Mouse (Mus musculus) lung, embryonic 15.5 days (tissue): ENCODE results near the gene Apoc1. TPM values are rescaled to one million over a fixed set of nuclear protein-coding genes. Genes with fewer than 3 reads are reported as not detected.

Experiments
- ATAC-seq: fragments of 200-750 bp; cut with Nextera tagmentation; 2 replicates; pipeline ENCODE4 v1.8.0; 2017; ENCODE audit warnings: moderate number of reproducible peaks, borderline replicate concordance; ENCODE audit not compliant: low FRiP score, low TSS enrichment; ENCODE audit errors: extremely low read depth
- H3K27ac ChIP-seq: fragments of 300-500 bp; sonication (generic); 2 replicates; pipeline ENCODE4 v1.5.1; 2015; ENCODE audit warnings: moderate library complexity, mild to moderate bottlenecking, inconsistent platforms
- H3K27me3 ChIP-seq: fragments of 300-500 bp; sonication (generic); 2 replicates; pipeline ENCODE4 v1.6.1; 2015; ENCODE audit warnings: inconsistent platforms
- H3K36me3 ChIP-seq: fragments of 300-500 bp; sonication (generic); 2 replicates; pipeline ENCODE4 v1.6.1; 2015; ENCODE audit warnings: inconsistent platforms
- H3K4me1 ChIP-seq: fragments of 300-500 bp; sonication (generic); 2 replicates; pipeline ENCODE4 v1.6.1; 2015; ENCODE audit warnings: inconsistent platforms
- H3K4me2 ChIP-seq: fragments of 300-500 bp; sonication (generic); 2 replicates; pipeline ENCODE4 v1.6.1; 2015; ENCODE audit warnings: inconsistent platforms, mild to moderate bottlenecking, moderate library complexity
- H3K4me3 ChIP-seq: fragments of 300-500 bp; sonication (generic); 2 replicates; pipeline ENCODE4 v1.5.1; 2015; ENCODE audit warnings: mild to moderate bottlenecking, inconsistent platforms
- H3K9ac ChIP-seq: fragments of 300-500 bp; sonication (generic); 2 replicates; pipeline ENCODE4 v1.6.1; 2015; ENCODE audit warnings: inconsistent platforms
- H3K9me3 ChIP-seq: fragments of 300-500 bp; sonication (generic); 2 replicates; pipeline ENCODE4 v1.6.1; 2016; ENCODE audit warnings: inconsistent platforms
- WGBS: fragments of 180-500 bp; shearing (Covaris S2); methylation state at CpG from one replicate; pipeline ENCODE4 v1.1.7; 2015; 5-methylcytosine and 5-hydroxymethylcytosine counted together
- polyA plus RNA-seq: library from polyadenylated mRNA; unstranded; fragments of >200 nt; fragmentation: Nextera tagmentation; extraction: Ambion mirVana; gene quantifications from 2 replicates; pipeline ENCODE4 v1.2.1, GENCODE M21; 2015

Gene Apoc1
- polyA plus RNA-seq = 19.5 and 22.0 TPM in 2 replicates

- Histone ChIP-seq H3K9ac (no peak within 1 kb of the TSS), H3K36me3 (0 out of 2 replicates have a peak, but pooled peaks cover 3% of the 10 kb centered on the region), H3K9me3 (no peaks in the 10 kb centered on the region), H3K4me1 (peaks cover 39% of the 10 kb centered on the region), H3K27ac (peak within 1 kb of the TSS; percentile 74), H3K4me2 (peak within 1 kb of the TSS; percentile 17; the same call in 1 of the 2 replicates), H3K27me3 (no peaks in the 10 kb centered on the region), H3K4me3 (no peak within 1 kb of the TSS)
- 50% methylated on average over 28 of the region's 28 CpGs for WGBS
- no peak for ATAC-seq
Observed at GRCm38 (mm10) chr7:19691873-19692865, at the start of gene Apoc1. Gene Apoc1, minus strand, starts transcription at chr7:19692660.

GRCm38 (mm10) chr7:19741329-19742031, 49.0 kb upstream of the Apoc1 start:
- Histone ChIP-seq H3K9ac (no peak overlapping the region), H3K27ac (peak overlapping the region; percentile 45), H3K4me1 (peaks cover 46% of the 10 kb centered on the region), H3K4me2 (peak overlapping the region; percentile 9; the same call in 1 of the 2 replicates), H3K4me3 (no peak overlapping the region), H3K27me3 (no peaks in the 10 kb centered on the region), H3K36me3 (peaks cover 48% of the 10 kb centered on the region), H3K9me3 (no peaks in the 10 kb centered on the region)
- 18% methylated on average over 8 of the region's 8 CpGs for WGBS
- ATAC-seq = peak; percentile 23; the same call in 1 of the 2 replicates

DNA sequence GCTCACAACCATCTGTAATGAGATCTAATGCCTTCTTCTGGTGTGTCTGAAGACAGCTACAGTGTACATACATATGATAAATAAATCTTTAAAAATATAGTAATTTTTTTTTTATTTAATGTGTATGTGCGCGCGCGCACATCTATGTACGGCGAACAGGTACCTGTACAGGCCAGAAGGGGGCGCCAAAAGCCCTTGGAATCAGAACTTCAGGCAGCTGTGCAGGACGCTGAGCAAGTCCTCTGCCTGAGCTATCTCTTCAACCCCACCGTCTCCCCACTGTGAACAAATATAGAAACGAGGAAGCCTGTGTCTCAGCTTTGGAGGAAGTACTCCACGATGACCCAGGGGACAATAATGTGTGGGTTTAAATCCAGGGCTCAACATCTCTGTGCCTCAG, 47.8 kb upstream of the Apoc1 start:
- ATAC-seq = no peak
- H3K36me3 ChIP-seq = peaks cover 55% of the 10 kb centered on the region
- 84% methylated on average over 11 of the region's 11 CpGs for WGBS

GRCm38 (mm10) chr7:19738771-19739170, 46.3 kb upstream of the Apoc1 start:
- WGBS = 83% methylated on average over 3 of the region's 3 CpGs
- Histone ChIP-seq H3K9me3 (no peaks in the 10 kb centered on the region), H3K27me3 (no peaks in the 10 kb centered on the region), H3K4me2 (no peak overlapping the region), H3K27ac (no peak overlapping the region), H3K36me3 (peaks cover 62% of the 10 kb centered on the region), H3K4me1 (peaks cover 23% of the 10 kb centered on the region), H3K9ac (no peak overlapping the region), H3K4me3 (no peak overlapping the region)
- ATAC-seq = no peak

More for the DNA sequence above, 47.8 kb upstream of the Apoc1 start:
- H3K4me1 ChIP-seq = peaks cover 36% of the 10 kb centered on the region
- H3K9ac ChIP-seq = no peak overlapping the region
- H3K9me3 ChIP-seq = no peaks in the 10 kb centered on the region
- H3K4me3 ChIP-seq = no peak overlapping the region
- H3K27ac ChIP-seq = no peak overlapping the region
- H3K4me2 ChIP-seq = no peak overlapping the region
- no peaks in the 10 kb centered on the region for H3K27me3 ChIP-seq

- H3K4me3 ChIP-seq = no peak overlapping the region
- peaks cover 69% of the 10 kb centered on the region for H3K36me3 ChIP-seq
- H3K27ac ChIP-seq = no peak overlapping the region
- H3K4me2 ChIP-seq = no peak overlapping the region
- H3K9ac ChIP-seq = no peak overlapping the region
- 87% methylated on average over 16 of the region's 16 CpGs for WGBS
- H3K9me3 ChIP-seq = no peaks in the 10 kb centered on the region
- no peaks in the 10 kb centered on the region for H3K27me3 ChIP-seq
- no peak for ATAC-seq
- H3K4me1 ChIP-seq = peaks cover 12% of the 10 kb centered on the region
Observed at GRCm38 (mm10) chr7:19736389-19737057, 44.1 kb upstream of the Apoc1 start.

DNA sequence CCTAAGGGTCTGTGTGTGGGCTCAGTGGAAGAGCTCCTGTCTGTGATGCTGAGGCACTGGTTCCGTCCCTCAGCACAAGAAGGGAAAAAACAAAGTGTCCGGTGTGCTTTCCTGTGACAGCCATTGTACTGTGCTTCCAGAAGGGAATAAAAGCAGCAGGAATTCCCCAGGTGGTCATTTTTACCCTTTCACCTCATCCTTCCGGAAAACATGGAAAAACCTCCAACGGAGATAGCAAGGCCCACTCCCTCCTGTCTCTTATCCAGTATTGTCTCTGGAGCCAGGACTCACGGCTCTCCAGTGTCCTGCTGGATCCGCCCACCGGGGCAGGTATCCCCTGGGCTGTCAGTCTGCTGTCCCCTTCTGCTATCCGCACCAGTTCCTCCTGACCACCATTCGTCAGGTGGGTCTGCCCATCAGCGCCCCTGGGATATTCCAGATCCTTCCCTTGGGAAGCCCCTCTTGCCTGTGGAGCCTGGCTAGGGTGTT, 41.8 kb upstream of the Apoc1 start:
- Histone ChIP-seq H3K4me1 (no peaks in the 10 kb centered on the region), H3K4me2 (no peak overlapping the region), H3K4me3 (no peak overlapping the region), H3K27ac (no peak overlapping the region), H3K9me3 (no peaks in the 10 kb centered on the region), H3K27me3 (no peaks in the 10 kb centered on the region), H3K9ac (no peak overlapping the region), H3K36me3 (peaks cover 83% of the 10 kb centered on the region)
- WGBS = 87% methylated on average over 10 of the region's 10 CpGs
- no peak for ATAC-seq

- H3K9me3 ChIP-seq = no peaks in the 10 kb centered on the region
- H3K36me3 ChIP-seq = peaks cover 94% of the 10 kb centered on the region
- no peak overlapping the region for H3K4me3 ChIP-seq
- H3K9ac ChIP-seq = no peak overlapping the region
- H3K27me3 ChIP-seq = no peaks in the 10 kb centered on the region
- ATAC-seq = no peak
- H3K4me1 ChIP-seq = no peaks in the 10 kb centered on the region
- no peak overlapping the region for H3K27ac ChIP-seq
- no peak overlapping the region for H3K4me2 ChIP-seq
- 91% methylated on average over 4 of the region's 4 CpGs for WGBS
Observed at GRCm38 (mm10) chr7:19726541-19726940, 34.1 kb upstream of the Apoc1 start.

DNA sequence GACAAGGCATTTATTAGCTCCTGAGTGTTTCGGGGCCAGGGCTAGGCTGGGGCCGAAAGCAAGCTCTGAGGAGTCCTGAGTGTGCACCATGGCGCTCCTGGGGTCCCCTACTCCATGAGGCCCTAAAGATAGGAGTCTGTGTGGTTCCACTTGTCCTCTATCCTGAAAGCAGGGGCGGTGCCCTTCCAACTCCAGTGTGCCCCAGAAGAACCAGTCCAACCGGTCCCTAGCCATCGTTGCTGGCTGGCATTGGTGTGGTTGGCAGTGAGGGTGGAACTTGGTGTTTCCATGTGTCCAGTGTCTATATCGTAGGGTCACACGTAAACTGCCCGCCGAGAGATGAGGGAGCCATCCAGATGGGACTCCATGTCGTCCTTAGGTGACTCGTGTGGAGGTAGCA, 31.7 kb upstream of the Apoc1 start:
- no peak overlapping the region for H3K27ac ChIP-seq
- WGBS = 84% methylated on average over 12 of the region's 12 CpGs

DNA sequence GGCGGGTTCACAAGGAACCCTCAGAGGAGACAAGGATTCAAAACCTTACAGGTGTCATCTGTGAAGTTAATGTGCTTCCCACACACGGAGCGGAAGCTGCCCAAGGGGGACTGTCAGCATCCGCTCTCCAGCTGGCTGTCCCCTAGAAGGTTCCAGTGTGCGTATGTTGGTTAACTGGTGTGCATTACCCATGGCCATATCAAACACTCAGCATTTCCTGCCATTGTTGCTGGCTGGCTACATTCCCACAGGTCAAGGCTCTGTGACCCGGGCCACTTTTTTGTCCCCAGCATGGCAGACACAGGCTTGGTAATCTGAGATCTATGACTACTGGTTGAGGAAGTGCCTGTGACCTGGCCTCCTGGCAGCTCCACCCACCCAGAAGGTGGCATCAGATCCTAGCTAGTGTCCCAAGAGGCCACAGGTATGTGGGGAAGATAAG, 30.3 kb upstream of the Apoc1 start:
- Histone ChIP-seq H3K27me3 (no peaks in the 10 kb centered on the region), H3K4me3 (no peak overlapping the region), H3K4me2 (no peak overlapping the region), H3K36me3 (peaks cover 88% of the 10 kb centered on the region), H3K27ac (peak overlapping the region; percentile 71), H3K4me1 (no peaks in the 10 kb centered on the region), H3K9me3 (peaks cover 9% of the 10 kb centered on the region; the same call in 1 of the 2 replicates), H3K9ac (no peak overlapping the region)
- 76% methylated on average over 6 of the region's 6 CpGs for WGBS
- no peak for ATAC-seq

More for the DNA sequence above, 31.7 kb upstream of the Apoc1 start:
- Histone ChIP-seq H3K4me2 (no peak overlapping the region), H3K4me1 (no peaks in the 10 kb centered on the region), H3K4me3 (no peak overlapping the region), H3K36me3 (peaks cover 93% of the 10 kb centered on the region), H3K9me3 (peaks cover 9% of the 10 kb centered on the region; the same call in 1 of the 2 replicates), H3K27me3 (no peaks in the 10 kb centered on the region), H3K9ac (no peak overlapping the region)
- ATAC-seq = no peak

GRCm38 (mm10) chr7:19719200-19719599, 26.7 kb upstream of the Apoc1 start:
- H3K27ac ChIP-seq = no peak overlapping the region
- no peak for ATAC-seq
- H3K4me1 ChIP-seq = peaks cover 15% of the 10 kb centered on the region
- H3K4me2 ChIP-seq = no peak overlapping the region
- H3K36me3 ChIP-seq = peaks cover 63% of the 10 kb centered on the region
- H3K9ac ChIP-seq = no peak overlapping the region
- no peaks in the 10 kb centered on the region for H3K27me3 ChIP-seq
- 93% methylated on average over 4 of the region's 4 CpGs for WGBS
- H3K4me3 ChIP-seq = no peak overlapping the region
- H3K9me3 ChIP-seq = peaks cover 9% of the 10 kb centered on the region; the same call in 1 of the 2 replicates

DNA sequence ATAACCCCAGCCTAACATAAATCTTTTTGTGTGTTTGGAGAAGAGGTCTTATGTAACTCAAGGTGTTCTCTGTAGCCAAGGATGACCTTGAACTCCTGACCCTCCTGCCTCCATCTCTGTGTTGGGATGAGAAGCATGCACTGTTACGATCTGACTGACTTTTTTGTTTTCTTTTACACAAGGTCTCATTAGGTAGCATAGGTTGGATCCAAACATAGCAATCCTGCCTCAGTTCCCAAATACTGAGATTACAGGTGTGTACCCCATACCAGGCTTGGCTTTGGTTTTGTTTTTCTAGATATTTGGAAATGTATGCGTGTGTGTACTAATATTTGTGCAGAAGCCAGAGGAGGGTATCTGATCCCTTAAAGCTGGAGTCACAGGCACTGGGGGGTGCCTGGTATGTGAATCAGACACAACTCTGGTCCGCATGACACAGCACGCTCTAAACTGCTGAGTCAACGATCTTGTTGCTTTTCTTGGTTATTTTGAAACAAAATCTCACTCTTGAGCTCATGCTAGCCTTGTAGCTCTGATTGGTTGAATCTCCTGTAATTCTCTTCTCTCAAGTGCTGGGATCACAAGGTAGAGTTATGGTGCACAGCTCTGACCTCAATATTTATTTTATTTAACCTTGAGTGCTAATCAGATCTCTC, 26.0 kb upstream of the Apoc1 start:
- no peak for ATAC-seq
- H3K36me3 ChIP-seq = peaks cover 60% of the 10 kb centered on the region
- H3K9ac ChIP-seq = no peak overlapping the region
- H3K4me3 ChIP-seq = no peak overlapping the region
- H3K27me3 ChIP-seq = no peaks in the 10 kb centered on the region
- peaks cover 23% of the 10 kb centered on the region for H3K4me1 ChIP-seq
- H3K9me3 ChIP-seq = peaks cover 9% of the 10 kb centered on the region; the same call in 1 of the 2 replicates
- 91% methylated on average over 5 of the region's 5 CpGs for WGBS
- H3K27ac ChIP-seq = no peak overlapping the region
- no peak overlapping the region for H3K4me2 ChIP-seq
